In genomic region chr9:71030203-71030921, GRCm38 (mm10) we compare ENCODE assay signal across 30 mouse cellular contexts.
DNase-seq lines count a peak whose midpoint lies in the region; ATAC-seq and TF ChIP-seq lines count a peak whose summit lies in the region.
"Had no signal": no experiment of that assay in that cellular context is flagged by ENCODE, and none has a peak within 500 bp of the region (broad histone marks: within the 10 kb centered on the region; RNA-seq: fewer than 3 reads in every experiment).

No protein-coding gene starts in this region.

- H3K27me3 ChIP-seq in intestine, embryonic 14.5 days (replicated peaks; ENCODE audit: control insufficient read depth, insufficient read depth, low read length), result no peaks in the 10 kb centered on the region
- H3K27me3 ChIP-seq in intestine, embryonic 15.5 days (replicated peaks), result no peaks in the 10 kb centered on the region
- no peaks in the 10 kb centered on the region for H3K27me3 ChIP-seq in midbrain, embryonic 10.5 days (ENCODE audit: low read depth, poor library complexity, severe bottlenecking)
- H3K27me3 ChIP-seq: embryonic facial prominence, embryonic 12.5 days; forebrain, embryonic 15.5 days; liver, embryonic 15.5 days; neural tube, embryonic 12.5 days had no signal

- peaks cover 6% of the 10 kb centered on the region; the same call in 1 of the 2 replicates for H3K4me1 ChIP-seq in intestine, embryonic 14.5 days (replicated peaks; ENCODE audit: control insufficient read depth, insufficient read depth, low read length)
- 0 out of 2 replicates have a peak, but pooled peaks cover 3% of the 10 kb centered on the region for H3K4me1 ChIP-seq in intestine, embryonic 15.5 days (replicated peaks)
- no peaks in the 10 kb centered on the region for H3K4me1 ChIP-seq in midbrain, embryonic 10.5 days
- H3K4me1 ChIP-seq: embryonic facial prominence, embryonic 12.5 days; forebrain, embryonic 15.5 days; hindbrain, embryonic 10.5 days; liver, embryonic 15.5 days; neural tube, embryonic 12.5 days had no signal

- H3K4me2 ChIP-seq in intestine, embryonic 14.5 days (ENCODE audit: low read length), result no peak overlapping the region
- no peak overlapping the region for H3K4me2 ChIP-seq in intestine, embryonic 15.5 days (replicated peaks)
- H3K4me2 ChIP-seq: embryonic facial prominence, embryonic 12.5 days; forebrain, embryonic 15.5 days; liver, embryonic 15.5 days; lung, embryonic 14.5 days; neural tube, embryonic 12.5 days had no signal

- intact Hi-C loops in left cerebral cortex, postnatal 10 days (cut with DNase I), result no loop called here

- H3K36me3 ChIP-seq in intestine, embryonic 14.5 days (ENCODE audit: control insufficient read depth, insufficient read depth, low read length), result no peaks in the 10 kb centered on the region
- no peaks in the 10 kb centered on the region for H3K36me3 ChIP-seq in intestine, embryonic 15.5 days
- no peaks in the 10 kb centered on the region for H3K36me3 ChIP-seq in midbrain, embryonic 10.5 days
- H3K36me3 ChIP-seq: embryonic facial prominence, embryonic 12.5 days; forebrain, embryonic 15.5 days; hindbrain, embryonic 10.5 days; liver, embryonic 15.5 days; neural tube, embryonic 12.5 days had no signal

- no peak overlapping the region for H3K27ac ChIP-seq in intestine, embryonic 14.5 days (ENCODE audit: low read depth)
- no peak overlapping the region for H3K27ac ChIP-seq in intestine, embryonic 15.5 days
- no peak overlapping the region for H3K27ac ChIP-seq in midbrain, embryonic 10.5 days (replicated peaks)
- H3K27ac ChIP-seq in layer of hippocampus, adult 2 months, result no peak overlapping the region
- H3K27ac ChIP-seq: embryonic facial prominence, embryonic 12.5 days; forebrain, embryonic 15.5 days; gastrocnemius, adult 2 months; hindbrain, embryonic 10.5 days; kidney, postnatal 0 days; liver, embryonic 15.5 days; neural tube, embryonic 12.5 days; stomach, postnatal 0 days had no signal

- H3K9me3 ChIP-seq in intestine, embryonic 14.5 days (ENCODE audit: control insufficient read depth, low read length), result no peaks in the 10 kb centered on the region
- H3K9me3 ChIP-seq in intestine, embryonic 15.5 days, result no peaks in the 10 kb centered on the region
- no peaks in the 10 kb centered on the region for H3K9me3 ChIP-seq in midbrain, embryonic 10.5 days (replicated peaks)
- H3K9me3 ChIP-seq: embryonic facial prominence, embryonic 12.5 days; forebrain, embryonic 15.5 days; hindbrain, embryonic 10.5 days; liver, embryonic 15.5 days; neural tube, embryonic 12.5 days had no signal

- TF ChIP-seq CTCF in layer of hippocampus, adult 2 months (conservative IDR thresholded peaks at IDR 0.05), result no peak

- H3K9ac ChIP-seq in intestine, embryonic 14.5 days (ENCODE audit: low read length), result no peak overlapping the region
- H3K9ac ChIP-seq in intestine, embryonic 15.5 days, result no peak overlapping the region
- H3K9ac ChIP-seq: embryonic facial prominence, embryonic 12.5 days; forebrain, embryonic 15.5 days; liver, embryonic 15.5 days; lung, embryonic 14.5 days; neural tube, embryonic 12.5 days had no signal

- DNase-seq in intestine, embryonic 14.5 days (ENCODE audit: low spot score), result peak; percentile 58
- DNase-seq in kidney, adult 8-10 months, result peak; percentile 35 to 65
- peak; percentile 36 for DNase-seq in kidney, postnatal 14 days
- no peak for DNase-seq in midbrain, embryonic 10.5 days (ENCODE audit: low spot score)
- DNase-seq in left cerebral cortex, postnatal 10 days (ENCODE audit: extremely low spot score in 1 of 2, low spot score in 2 of 2), result no peak
- DNase-seq in layer of hippocampus, adult 2 months (ENCODE audit: low spot score in 2 of 2), result no peak
- DNase-seq in liver, result no peak
- DNase-seq: adrenal gland, postnatal 25 days; B cell, adult 2 months; cerebellum, adult 11-12 months; cerebellum, adult 9-11 months; embryo, embryonic 11 days; gastrocnemius, adult 2 months; heart, postnatal 14 days; left cerebral cortex, postnatal 4 days; lung, embryonic 14.5 days; lung, postnatal 14 days; right cerebral cortex, postnatal 14 days; thymus, adult 2 months; thymus, postnatal 4 days had no signal

- no peak overlapping the region for H3K4me3 ChIP-seq in intestine, embryonic 14.5 days (ENCODE audit: low read depth, low read length)
- no peak overlapping the region for H3K4me3 ChIP-seq in intestine, embryonic 15.5 days (replicated peaks)
- no peak overlapping the region for H3K4me3 ChIP-seq in midbrain, embryonic 10.5 days
- no peak overlapping the region for H3K4me3 ChIP-seq in layer of hippocampus, adult 2 months
- H3K4me3 ChIP-seq: embryonic facial prominence, embryonic 12.5 days; forebrain, embryonic 15.5 days; gastrocnemius, adult 2 months; hindbrain, embryonic 10.5 days; liver, embryonic 15.5 days; neural tube, embryonic 12.5 days had no signal

- no peak; the same call in 1 of the 2 replicates for ATAC-seq in intestine, embryonic 14.5 days (replicated peaks; ENCODE audit: low FRiP score, low TSS enrichment, low read depth)
- ATAC-seq in intestine, embryonic 15.5 days, result peak; percentile 92
- ATAC-seq: forebrain, embryonic 15.5 days; hindbrain, embryonic 16.5 days; midbrain, embryonic 16.5 days had no signal

- WGBS in intestine, embryonic 14.5 days, result 60% methylated on average over 3 of the region's 3 CpGs
- 43% methylated on average over 3 of the region's 3 CpGs for WGBS in intestine, embryonic 15.5 days
- WGBS in midbrain, embryonic 10.5 days, result 84% methylated on average over 3 of the region's 3 CpGs

Comparison
In these comparisons a context has a peak if more than half of its experiments do, and no peak if none do; other contexts are left out.
1. DNase-seq: peak in intestine, embryonic 14.5 days (single experiment), kidney, adult 8-10 months (2 of 2) and kidney, postnatal 14 days (single experiment); none in midbrain, embryonic 10.5 days (single experiment), left cerebral cortex, postnatal 10 days (0 of 2), layer of hippocampus, adult 2 months (0 of 2) and liver (single experiment).